Mouse (Mus musculus) embryonic facial prominence, embryonic 14.5 days (tissue): Measurements from ENCODE around the gene Svs5. TPM values are rescaled to one million over a fixed set of nuclear protein-coding genes. Genes with fewer than 3 reads are reported as not detected.

ENCODE experiments used
- microRNA-seq: library from miRNA; unstranded; fragments of <30 nt; microRNA quantifications from one replicate; pipeline ENCODE4, GENCODE M21; 2016; ENCODE audit warnings: borderline number of aligned reads
- polyA plus RNA-seq: library from polyadenylated mRNA; unstranded; fragments of >200 nt; fragmentation: Nextera tagmentation; extraction: Ambion mirVana; gene quantifications from 2 replicates; pipeline ENCODE4 v1.2.1, GENCODE M21; 2014

Gene Svs5
- polyA plus RNA-seq, 1 experiment from 2014 or later, result not detected

Small RNA genes lying within 50 kb of the gene (microRNA-seq; reads per million reads assigned to microRNA genes)
- not detected for gene Mir7678

Other genes starting within 250 kb of the Svs5 start
- gene Kcns1, start 161.6 kb upstream of the Svs5 start, polyA plus RNA-seq, result 0.85 and 1.2 TPM in 2 replicates
- gene Wfdc5, start 150.0 kb upstream of the Svs5 start, polyA plus RNA-seq, result 0.48 and 0.96 TPM in 2 replicates
- gene Wfdc12, start 142.1 kb upstream of the Svs5 start, polyA plus RNA-seq, result 0.28 TPM in 1 of 2 replicates, not detected in the other
- not detected in 2 replicates for gene Wfdc15a, start 132.6 kb upstream of the Svs5 start, polyA plus RNA-seq
- 0.39 TPM in 1 of 2 replicates, not detected in the other for gene Wfdc15b, start 111.1 kb upstream of the Svs5 start, polyA plus RNA-seq
- gene Svs2, start 94.3 kb upstream of the Svs5 start, polyA plus RNA-seq, result not detected in 2 replicates
- gene Svs3b, start 76.1 kb upstream of the Svs5 start, polyA plus RNA-seq, result not detected in 2 replicates
- not detected in 2 replicates for gene Svs4, start 54.3 kb upstream of the Svs5 start, polyA plus RNA-seq
- not detected in 2 replicates for gene Svs3a, start 43.5 kb upstream of the Svs5 start, polyA plus RNA-seq
- not detected in 2 replicates for gene Svs6, start 16.0 kb upstream of the Svs5 start, polyA plus RNA-seq
- 1.3 and 2.1 TPM in 2 replicates for gene Slpi, start 56.4 kb downstream of the Svs5 start, polyA plus RNA-seq
- gene Rbpjl, start 70.4 kb downstream of the Svs5 start, polyA plus RNA-seq, result 0.42 and 0.52 TPM in 2 replicates
- 15.6 and 20.6 TPM in 2 replicates for gene Matn4, start 72.4 kb downstream of the Svs5 start, polyA plus RNA-seq
- gene Sdc4, start 111.1 kb downstream of the Svs5 start, polyA plus RNA-seq, result 57.1 and 58.4 TPM in 2 replicates
- gene Sys1, start 124.2 kb downstream of the Svs5 start, polyA plus RNA-seq, result 63.3 and 68.3 TPM in 2 replicates
- gene Gm20458, start 128.2 kb downstream of the Svs5 start, polyA plus RNA-seq, result 12.5 and 14.7 TPM in 2 replicates
- gene Trp53tg5, start 141.0 kb downstream of the Svs5 start, polyA plus RNA-seq, result not detected in 2 replicates
- 4.1 and 10.5 TPM in 2 replicates for gene Dbndd2, start 153.4 kb downstream of the Svs5 start, polyA plus RNA-seq
- 72.9 and 76.9 TPM in 2 replicates for gene Pigt, start 164.8 kb downstream of the Svs5 start, polyA plus RNA-seq
- gene Wfdc2, start 229.7 kb downstream of the Svs5 start, polyA plus RNA-seq, result 53.7 and 62.4 TPM in 2 replicates
- not detected in 2 replicates for gene Spint3, start 240.7 kb downstream of the Svs5 start, polyA plus RNA-seq